Mouse (Mus musculus): ENCODE data around the gene Nos2. TPM values are rescaled to one million over a fixed set of nuclear protein-coding genes. Genes with fewer than 3 reads are reported as not detected.

Nos2 gene
- total RNA-seq, 2 experiments from 2014 or later, result 1.1 to 1.2 TPM

Other genes with a start within 250 kb of the Nos2 start
- gene Nlk, start 223.4 kb upstream of the Nos2 start, total RNA-seq (2021), result 1 to 10 TPM; 6.5 to 7.9 TPM
- 10 to 100 TPM; 10.3 to 10.4 TPM for gene Ccnq, start 169.1 kb upstream of the Nos2 start, total RNA-seq (2021)
- 10 to 100 TPM in 1 of 2 experiments, 1 to 10 TPM in 1; 10.0 to 13.8 TPM for gene Lyrm9, start 94.2 kb upstream of the Nos2 start, total RNA-seq (2021)
- gene Lgals9, start 64.2 kb downstream of the Nos2 start, total RNA-seq (2021), result 10 to 100 TPM in 1 of 2 experiments, 1 to 10 TPM in 1; 7.2 to 10.5 TPM
- gene Ksr1, start 225.6 kb downstream of the Nos2 start, total RNA-seq (2021), result 10 to 100 TPM; 72.2 to 74.8 TPM